Mouse (Mus musculus) lung, adult 2 months (tissue): Measurements from ENCODE around the gene Cpn1. TPM values are rescaled to one million over a fixed set of nuclear protein-coding genes. Genes with fewer than 3 reads are reported as not detected.
"Not testable (repeated sequence)": the region's sequence is repeated elsewhere in the genome, so short reads cannot be mapped to it uniquely, and the experiment has no call there.

Experiments used
- DNase-seq: peaks from one replicate; pipeline ENCODE4 v3.0.0; 2022
- H3K4me1 ChIP-seq: fragments of 200-500 bp; 2 replicates; pipeline ENCODE4 v1.6.1; 2011; ENCODE audit warnings: low read length; ENCODE audit not compliant: control insufficient read depth, insufficient read depth
- H3K4me3 ChIP-seq: fragments of 200-500 bp; replicated peaks from 2 replicates; pipeline ENCODE3; 2011; ENCODE audit warnings: low read depth, mild to moderate bottlenecking, control low read depth, low read length; ENCODE audit errors: extremely low read depth
- CTCF ChIP-seq: fragments of 200-500 bp; IDR thresholded peaks from 2 replicates; pipeline ENCODE4 v1.5.1; 2011; ENCODE audit warnings: mild to moderate bottlenecking, low read length, control low read depth; ENCODE audit not compliant: insufficient read depth
- POLR2A ChIP-seq: fragments of 200-500 bp; IDR thresholded peaks from 2 replicates; pipeline ENCODE4 v1.6.1; 2011; ENCODE audit warnings: low read depth, mild to moderate bottlenecking, control low read depth, low read length, borderline replicate concordance; ENCODE audit errors: extremely low read depth
- WGBS: fragments of 180-500 bp; shearing (Covaris S2); methylation state at CpG from one replicate; pipeline ENCODE4 v1.1.7; 2018; 5-methylcytosine and 5-hydroxymethylcytosine counted together
- polyA plus RNA-seq: library from polyadenylated mRNA; depleted of rRNA; stranded (reverse); fragments of >200 nt; gene quantifications from 2 replicates; pipeline ENCODE4 v1.2.3, GENCODE M21; 2012

Gene Cpn1
- polyA plus RNA-seq, 1 experiment: 4.3 TPM

- Histone ChIP-seq H3K4me1 (no peaks in the 10 kb centered on the region), H3K4me3 (no peak overlapping the region)
- DNase-seq: no peak
- TF ChIP-seq CTCF (no peak), POLR2A (no peak)
- WGBS: 67% methylated on average over 2 of the region's 2 CpGs
These were observed 19.9 kb downstream of the Cpn1 start for GRCm38 (mm10) chr19:43966481-43966880.

- no peak overlapping the region for H3K4me3 ChIP-seq
- WGBS: 68% methylated on average over 11 of the region's 11 CpGs
- no peak for DNase-seq
- no peak for TF ChIP-seq CTCF
- TF ChIP-seq POLR2A: no peak
- H3K4me1 ChIP-seq: no peaks in the 10 kb centered on the region
These were observed 20.8 kb downstream of the Cpn1 start for GRCm38 (mm10) chr19:43965496-43966085.

GRCm38 (mm10) chr19:43962795-43963194, 23.6 kb downstream of the Cpn1 start:
- no peaks in the 10 kb centered on the region for H3K4me1 ChIP-seq
- no peak overlapping the region for H3K4me3 ChIP-seq
- WGBS: 63% methylated on average over 9 of the region's 9 CpGs
- no peak for DNase-seq
- TF ChIP-seq CTCF (no peak), POLR2A (no peak)

GRCm38 (mm10) chr19:43961185-43961584, 25.2 kb downstream of the Cpn1 start:
- 85% methylated on average over 2 of the region's 2 CpGs for WGBS
- no peak for DNase-seq
- Histone ChIP-seq H3K4me3 (no peak overlapping the region), H3K4me1 (no peaks in the 10 kb centered on the region)
- TF ChIP-seq CTCF: peak; percentile 19; the same call in 1 of the 2 replicates
- no peak for TF ChIP-seq POLR2A

GRCm38 (mm10) chr19:43960014-43960413, 26.3 kb downstream of the Cpn1 start:
- peak; percentile 48 for DNase-seq
- WGBS: 60% methylated on average over 11 of the region's 11 CpGs
- H3K4me3 ChIP-seq: peak overlapping the region; percentile 42

GRCm38 (mm10) chr19:43959162-43959561, 27.2 kb downstream of the Cpn1 start:
- DNase-seq: peak; percentile 66
- 24% methylated on average over 2 of the region's 2 CpGs for WGBS
- TF ChIP-seq POLR2A (no peak), CTCF (peak; percentile 93)
- Histone ChIP-seq H3K4me1 (no peaks in the 10 kb centered on the region), H3K4me3 (no peak overlapping the region)

More at GRCm38 (mm10) chr19:43960014-43960413, 26.3 kb downstream of the Cpn1 start:
- TF ChIP-seq POLR2A (peak; percentile 55; the same call in 1 of the 2 replicates), CTCF (no peak)
- no peaks in the 10 kb centered on the region for H3K4me1 ChIP-seq

GRCm38 (mm10) chr19:43957881-43958280, 28.5 kb downstream of the Cpn1 start:
- TF ChIP-seq CTCF (no peak), POLR2A (no peak)
- Histone ChIP-seq H3K4me1 (no peaks in the 10 kb centered on the region), H3K4me3 (no peak overlapping the region)
- DNase-seq: no peak
- WGBS: 82% methylated on average over 4 of the region's 4 CpGs

GRCm38 (mm10) chr19:43957402-43957801, 29.0 kb downstream of the Cpn1 start:
- Histone ChIP-seq H3K4me3 (no peak overlapping the region), H3K4me1 (no peaks in the 10 kb centered on the region)
- DNase-seq: no peak
- TF ChIP-seq POLR2A (no peak), CTCF (no peak)
- WGBS: 18% methylated on average over 4 of the region's 4 CpGs

- TF ChIP-seq CTCF (no peak), POLR2A (no peak)
- Histone ChIP-seq H3K4me3 (no peak overlapping the region), H3K4me1 (no peaks in the 10 kb centered on the region)
- WGBS: 69% methylated on average over 5 of the region's 5 CpGs
- no peak for DNase-seq
These were observed 31.1 kb downstream of the Cpn1 start for GRCm38 (mm10) chr19:43955266-43955665.

GRCm38 (mm10) chr19:43954864-43955263, 31.5 kb downstream of the Cpn1 start:
- WGBS: 59% methylated on average over 4 of the region's 4 CpGs
- H3K4me3 ChIP-seq: no peak overlapping the region
- H3K4me1 ChIP-seq: no peaks in the 10 kb centered on the region
- TF ChIP-seq CTCF (no peak), POLR2A (no peak)
- no peak for DNase-seq

- WGBS: 86% methylated on average over 8 of the region's 8 CpGs
- DNase-seq: not testable (repeated sequence)
These were observed 33.4 kb downstream of the Cpn1 start for GRCm38 (mm10) chr19:43952936-43953335.

More at GRCm38 (mm10) chr19:43952936-43953335, 33.4 kb downstream of the Cpn1 start:
- H3K4me3 ChIP-seq, H3K4me1 ChIP-seq: not testable (repeated sequence)
